Mouse (Mus musculus) 3134 (cell line): ENCODE data around the gene Clec18a.
"Not testable (repeated sequence)": the region's sequence is repeated elsewhere in the genome, so short reads cannot be mapped to it uniquely, and the experiment has no call there.

Experiments used
- DNase-seq: peaks from one replicate; pipeline ENCODE4 v3.0.0-alpha.2; 2011; ENCODE audit warnings: low spot score; ENCODE audit not compliant: insufficient read length; ENCODE audit errors: extremely low read depth

Gene Clec18a

GRCm38 (mm10) chr8:111056691-111057293 is 35.4 kb downstream of the Clec18a start:
- peak; percentile 77 for DNase-seq

DNA sequence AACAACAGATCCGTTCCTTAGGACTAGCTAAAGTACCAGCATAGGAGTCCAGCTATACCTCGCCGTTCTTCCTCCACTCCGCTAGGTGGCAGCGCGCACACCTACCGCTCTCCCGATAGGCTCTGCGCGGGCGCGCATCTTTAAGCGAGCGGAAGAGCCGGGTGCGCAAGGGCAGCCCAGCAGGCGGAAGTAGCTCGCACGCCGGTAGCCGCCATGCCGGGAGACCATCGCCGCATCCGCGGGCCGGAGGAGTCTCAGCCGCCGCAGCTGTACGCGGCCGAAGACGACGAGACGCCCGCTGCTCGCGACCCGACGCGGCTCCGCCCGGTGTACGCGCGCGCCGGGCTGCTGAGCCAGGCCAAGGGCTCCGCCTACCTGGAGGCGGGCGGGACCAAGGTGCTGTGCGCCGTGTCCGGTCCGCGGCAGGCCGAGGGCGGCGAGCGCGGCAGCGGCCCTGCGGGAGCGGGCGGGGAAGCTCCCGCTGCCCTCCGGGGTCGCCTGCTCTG is 36.0 kb downstream of the Clec18a start, which contains the start of gene Exosc6:
TSS of gene Exosc6 (plus strand) at position 182 of the 506 bp plus-strand sequence.
- peak; percentile 91 for DNase-seq

GRCm38 (mm10) chr8:111055661-111056060 is 36.6 kb downstream of the Clec18a start:
- no peak for DNase-seq

DNA sequence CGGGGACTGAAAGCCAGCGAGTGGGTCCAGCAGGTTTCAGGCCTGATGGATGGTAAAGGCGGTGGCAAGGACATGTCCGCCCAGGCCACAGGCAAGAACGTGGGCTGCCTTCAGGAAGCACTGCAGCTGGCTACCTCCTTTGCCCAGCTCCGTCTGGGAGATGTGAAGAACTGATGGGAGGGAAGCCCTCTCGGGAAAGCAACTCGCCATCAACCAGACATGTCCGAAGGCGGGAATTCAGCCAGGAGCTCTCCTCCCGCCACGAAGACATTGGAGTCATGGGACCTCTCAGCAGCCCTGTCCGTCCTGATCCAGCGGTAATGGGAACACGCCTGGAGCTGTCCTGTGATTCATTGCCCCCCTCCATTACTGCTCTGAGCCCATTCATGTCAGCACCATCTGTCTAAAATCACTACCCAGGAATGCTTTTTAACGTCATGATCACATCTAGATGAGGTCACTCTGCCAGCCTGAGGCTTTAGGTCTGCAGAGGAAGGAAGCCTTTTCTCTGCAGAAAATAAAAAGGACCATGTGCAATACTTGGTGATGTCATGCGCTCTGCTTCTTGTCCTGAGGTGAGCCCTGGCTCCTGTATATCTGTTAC is 37.1 kb downstream of the Clec18a start:
- DNase-seq = no peak

DNA sequence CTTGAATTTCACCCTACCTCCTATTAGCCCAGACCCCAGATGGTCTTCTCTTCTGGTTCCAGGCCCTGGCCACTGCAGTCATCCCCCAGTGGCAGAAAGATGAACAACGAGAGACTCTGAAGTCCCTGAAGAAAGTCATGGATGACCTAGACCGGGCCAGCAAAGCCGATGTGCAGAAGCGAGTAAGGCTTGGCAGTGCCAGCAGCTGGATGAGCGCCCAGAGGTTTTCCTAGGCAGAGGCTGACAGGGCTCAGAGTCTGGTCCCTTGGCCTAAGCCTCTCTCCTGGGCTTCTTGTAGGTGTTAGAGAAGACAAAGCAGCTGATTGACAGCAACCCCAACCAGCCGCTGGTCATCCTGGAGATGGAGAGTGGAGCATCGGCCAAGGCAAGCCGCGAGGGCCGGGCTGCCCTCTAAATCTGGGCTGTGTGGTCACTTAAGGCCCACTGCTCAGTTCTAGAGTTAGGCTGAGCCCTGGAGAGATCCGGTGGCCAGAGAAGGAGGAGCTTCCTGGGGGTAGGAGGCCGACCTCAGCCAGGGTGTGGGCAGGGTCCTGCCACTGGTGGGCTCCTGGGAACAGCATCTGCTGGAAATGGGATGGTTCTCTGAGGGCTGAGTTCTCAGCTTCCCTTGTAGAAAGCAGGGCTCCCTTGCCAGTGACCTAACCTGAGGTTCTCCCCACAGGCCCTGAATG is 38.3 kb downstream of the Clec18a start:
- DNase-seq = no peak

GRCm38 (mm10) chr8:111049106-111049505 is 43.1 kb downstream of the Clec18a start:
- no peak for DNase-seq

GRCm38 (mm10) chr8:111048694-111049093 is 43.5 kb downstream of the Clec18a start:
- DNase-seq = no peak

GRCm38 (mm10) chr8:111044003-111044734 is 48.1 kb downstream of the Clec18a start:
- no peak for DNase-seq

DNA sequence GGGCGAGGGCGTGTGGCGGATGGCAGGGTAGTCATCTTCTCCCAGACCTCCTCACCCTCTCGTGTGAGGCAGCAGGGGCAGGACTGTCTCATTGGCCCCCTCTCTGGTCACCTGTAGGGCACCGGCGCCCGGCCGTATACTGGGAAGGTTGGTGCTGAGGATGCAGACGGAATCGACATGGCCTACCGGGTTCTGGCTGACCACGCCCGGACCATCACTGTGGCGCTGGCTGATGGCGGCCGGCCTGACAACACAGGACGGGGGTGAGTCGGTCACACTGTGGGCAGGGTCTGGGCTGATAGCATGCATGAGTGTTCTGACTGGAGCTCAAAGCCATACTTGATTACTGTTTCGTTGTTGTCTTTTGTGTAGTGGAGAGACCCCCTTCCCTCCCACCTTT is 49.7 kb downstream of the Clec18a start:
- no peak for DNase-seq

DNA sequence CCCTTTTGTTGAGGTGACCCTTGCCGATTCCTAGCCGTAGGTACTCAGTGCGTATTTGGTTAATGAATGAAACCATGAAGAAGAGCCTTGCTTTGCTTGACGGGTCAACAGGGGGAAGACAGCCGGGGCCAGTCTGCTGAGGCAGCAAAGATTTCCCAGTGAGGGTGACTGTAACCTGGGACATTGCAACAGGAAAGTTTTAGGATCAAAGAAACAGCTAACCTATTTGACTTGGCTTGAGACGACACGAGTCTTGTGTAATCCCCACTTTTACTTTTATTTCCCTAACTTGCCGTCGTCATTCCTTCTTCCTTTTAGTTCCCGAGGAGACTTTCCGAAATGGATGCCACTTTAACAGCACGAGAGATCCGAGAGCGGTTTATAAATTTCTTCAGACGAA is 55.6 kb downstream of the Clec18a start:
- DNase-seq = no peak

DNA sequence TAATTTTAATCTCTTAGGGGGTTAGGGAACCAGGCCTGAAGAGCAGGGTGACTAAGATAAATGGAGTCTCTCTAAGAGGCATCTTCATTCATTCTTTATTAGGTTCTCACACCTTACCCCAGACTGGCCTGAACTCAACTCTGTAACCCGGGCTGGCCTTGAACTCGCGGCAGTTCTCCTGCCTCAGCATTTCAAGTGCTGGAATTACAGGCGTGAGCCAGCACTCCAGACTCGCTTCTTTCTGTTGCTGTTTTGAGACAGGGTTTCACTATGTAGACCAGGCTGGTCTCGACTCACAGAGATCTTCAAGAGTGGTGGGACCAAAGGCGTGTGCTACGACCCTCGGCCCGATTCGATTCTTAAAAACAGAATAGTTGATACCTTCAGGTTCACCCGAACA is 58.0 kb downstream of the Clec18a start:
- no peak for DNase-seq

- peak; percentile 88 for DNase-seq
Measured at GRCm38 (mm10) chr8:111033482-111034215, 58.6 kb downstream of the Clec18a start.

GRCm38 (mm10) chr8:111032916-111033315 is 59.3 kb downstream of the Clec18a start, which contains the start of gene Aars:
TSS of gene Aars (plus strand) at chr8:111033144.
- DNase-seq = no peak

GRCm38 (mm10) chr8:111031572-111031971 is 60.7 kb downstream of the Clec18a start, which contains the start of gene Ddx19b:
TSS of gene Ddx19b (minus strand) at chr8:111031751.
- DNase-seq = no peak

DNA sequence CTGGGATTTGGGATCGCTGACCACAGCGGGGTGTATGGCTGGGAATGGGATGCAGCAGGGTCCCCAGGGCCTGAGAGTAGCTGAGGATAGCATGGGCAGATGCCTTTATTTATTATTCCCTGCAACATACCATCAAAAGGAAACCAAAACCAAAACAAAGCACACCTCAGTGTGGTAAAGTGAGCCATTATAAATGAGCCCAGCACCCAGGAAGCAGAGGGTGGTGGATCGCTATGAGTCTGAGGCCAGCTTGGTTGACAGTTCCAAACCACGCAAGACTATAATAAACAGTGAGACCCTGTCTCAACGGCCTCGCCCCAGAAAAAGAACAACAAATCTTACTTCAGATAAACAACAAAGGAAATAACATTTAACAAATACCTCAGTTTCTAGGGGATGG is 62.2 kb downstream of the Clec18a start:
- no peak for DNase-seq

DNA sequence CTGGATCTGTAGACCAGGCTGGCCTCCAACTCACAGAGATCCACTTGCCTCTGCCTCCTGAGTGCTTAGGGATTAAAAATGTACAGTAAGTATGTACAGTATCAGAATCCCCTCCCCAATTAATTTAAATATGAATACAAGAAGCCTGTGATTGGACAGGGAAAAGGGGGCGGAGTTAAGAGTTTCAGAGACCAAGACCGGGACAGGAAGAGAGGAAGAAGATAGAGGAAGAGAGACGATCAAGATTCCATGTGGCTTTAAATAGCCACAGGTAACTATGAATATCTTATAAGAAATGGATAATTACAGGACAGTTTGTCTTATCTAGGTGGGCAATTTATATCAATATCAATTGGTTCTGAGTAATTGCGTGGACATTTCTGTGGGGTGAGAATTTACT is 62.6 kb downstream of the Clec18a start:
- DNase-seq = peak; percentile 47

DNA sequence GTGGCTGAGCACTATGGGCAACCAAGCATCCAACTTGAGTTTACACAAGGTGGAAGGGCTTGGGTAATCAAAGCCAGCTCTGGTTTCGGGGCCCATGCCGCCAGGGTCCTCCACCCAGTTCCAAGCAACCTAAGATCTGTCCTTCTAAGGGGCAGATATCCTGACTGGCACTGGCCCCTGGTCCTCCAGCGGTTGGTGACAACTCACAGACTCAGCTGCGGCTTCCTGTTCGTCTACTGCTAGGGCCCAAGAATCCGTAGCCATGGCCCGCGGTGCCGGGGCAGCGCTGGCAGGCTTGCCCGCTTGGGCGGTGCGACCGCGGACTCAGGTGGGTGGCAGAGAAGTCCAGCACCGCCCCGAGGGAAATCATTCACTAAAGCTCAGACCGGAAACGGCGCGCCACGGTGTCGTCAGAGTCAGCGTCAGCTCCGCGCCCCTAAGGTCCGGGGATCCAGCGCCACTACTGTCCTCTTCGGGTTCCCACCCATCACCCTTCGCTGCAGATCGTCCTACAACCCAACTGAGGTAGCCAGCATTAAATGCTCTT is 64.8 kb downstream of the Clec18a start:
- peak; percentile 94 for DNase-seq

DNA sequence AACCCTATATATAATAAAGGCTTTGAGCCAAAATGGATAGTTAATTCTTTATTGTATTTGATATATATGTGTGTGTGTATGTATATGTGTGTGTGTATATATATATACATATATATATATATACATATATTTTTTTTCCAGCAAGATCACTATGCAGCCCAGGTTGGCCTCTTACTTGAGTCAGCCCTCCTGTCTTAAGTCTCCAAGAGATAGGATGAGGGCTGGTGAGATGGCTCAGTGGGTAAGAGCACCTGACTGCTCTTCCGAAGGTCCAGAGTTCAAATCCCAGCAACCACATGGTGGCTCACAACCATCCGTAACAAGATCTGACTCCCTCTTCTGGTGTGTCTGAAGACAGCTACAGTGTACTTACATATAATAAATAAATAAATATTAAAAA is 65.6 kb downstream of the Clec18a start:
- not testable (repeated sequence) for DNase-seq

GRCm38 (mm10) chr8:111010230-111010991 is 81.8 kb downstream of the Clec18a start:
- DNase-seq = not testable (repeated sequence)
